Mouse (Mus musculus) hindbrain, postnatal 0 days (tissue): Measurements from ENCODE around the gene Xrra1. TPM values are rescaled to one million over a fixed set of nuclear protein-coding genes. Genes with fewer than 3 reads are reported as not detected.
A peak's percentile ranks its signal among the peaks of the same experiment; 100 is the strongest.
"Not testable (repeated sequence)": the region's sequence is repeated elsewhere in the genome, so short reads cannot be mapped to it uniquely, and the experiment has no call there.

Experiments used
- ATAC-seq: fragments of 200-750 bp; cut with Nextera tagmentation; 2 replicates; pipeline ENCODE4 v1.8.0; 2017; ENCODE audit warnings: mild to moderate bottlenecking, moderate TSS enrichment, moderate library complexity
- DNase-seq: peaks from one replicate; pipeline ENCODE4 v3.0.0-alpha.2; 2015; ENCODE audit warnings: low spot score
- H3K27ac ChIP-seq: fragments of 300-500 bp; sonication (generic); 2 replicates; pipeline ENCODE4 v1.5.1; 2014; ENCODE audit warnings: mild to moderate bottlenecking
- H3K27me3 ChIP-seq: fragments of 300-500 bp; sonication (generic); 2 replicates; pipeline ENCODE4 v1.6.1; 2014; ENCODE audit warnings: low read length, mixed read lengths; ENCODE audit not compliant: insufficient read depth
- H3K36me3 ChIP-seq: fragments of 300-500 bp; sonication (generic); 2 replicates; pipeline ENCODE4 v1.6.1; 2014; ENCODE audit warnings: low read length, mixed read lengths; ENCODE audit not compliant: insufficient read depth
- H3K4me1 ChIP-seq: fragments of 300-500 bp; sonication (generic); 2 replicates; pipeline ENCODE4 v1.6.1; 2014; ENCODE audit warnings: antibody characterized with exemption, low read length, mixed read lengths; ENCODE audit not compliant: insufficient read depth
- H3K4me2 ChIP-seq: fragments of 300-500 bp; sonication (generic); 2 replicates; pipeline ENCODE4 v1.6.1; 2014; ENCODE audit warnings: low read depth, mild to moderate bottlenecking, low read length, moderate library complexity, mixed read lengths
- H3K4me3 ChIP-seq: fragments of 300-500 bp; sonication (generic); 2 replicates; pipeline ENCODE4 v1.5.1; 2014; ENCODE audit warnings: low read length
- H3K9ac ChIP-seq: fragments of 300-500 bp; sonication (generic); replicated peaks from 2 replicates; pipeline ENCODE4 v1.6.1; 2014; ENCODE audit warnings: mild to moderate bottlenecking, low read length, moderate library complexity, mixed read lengths
- H3K9me3 ChIP-seq: fragments of 300-500 bp; sonication (generic); 2 replicates; pipeline ENCODE4 v1.6.1; 2016; ENCODE audit warnings: low read length, mixed read lengths
- CTCF ChIP-seq: IDR thresholded peaks from 2 replicates; pipeline ENCODE4 v1.5.1; 2016; ENCODE audit warnings: antibody characterized with exemption, control low read depth, low read depth
- WGBS: fragments of 180-500 bp; shearing (Covaris S2); extraction: QIAGEN DNeasy Blood & Tissue Kit; methylation state at CpG from one replicate; pipeline ENCODE4 v1.1.7; 2014; 5-methylcytosine and 5-hydroxymethylcytosine counted together
- polyA plus RNA-seq: library from polyadenylated mRNA; unstranded; fragments of >200 nt; fragmentation: Nextera tagmentation; extraction: Ambion mirVana; gene quantifications from 2 replicates; pipeline ENCODE4 v1.2.1, GENCODE M21; 2015
- total RNA-seq: library from RNA; depleted of rRNA; stranded (reverse); fragments of >200 nt; gene quantifications from 2 replicates; pipeline ENCODE4 v1.2.3, GENCODE M21; 2014

Xrra1 gene
- total and polyA plus RNA-seq, 2 experiments from 2014 or later = 1.3 to 2.6 TPM

GRCm38 (mm10) chr7:99945939-99946338 is 87.0 kb downstream of the Xrra1 start:
- Histone ChIP-seq H3K9ac (no peak overlapping the region), H3K27me3 (no peaks in the 10 kb centered on the region), H3K4me3 (no peak overlapping the region), H3K36me3 (peaks cover 30% of the 10 kb centered on the region), H3K27ac (no peak overlapping the region), H3K9me3 (no peaks in the 10 kb centered on the region), H3K4me1 (no peaks in the 10 kb centered on the region), H3K4me2 (no peak overlapping the region)
- DNase-seq = no peak
- no peak for ATAC-seq
- no peak for TF ChIP-seq CTCF
- WGBS = 98% methylated on average over 3 of the region's 3 CpGs

DNA sequence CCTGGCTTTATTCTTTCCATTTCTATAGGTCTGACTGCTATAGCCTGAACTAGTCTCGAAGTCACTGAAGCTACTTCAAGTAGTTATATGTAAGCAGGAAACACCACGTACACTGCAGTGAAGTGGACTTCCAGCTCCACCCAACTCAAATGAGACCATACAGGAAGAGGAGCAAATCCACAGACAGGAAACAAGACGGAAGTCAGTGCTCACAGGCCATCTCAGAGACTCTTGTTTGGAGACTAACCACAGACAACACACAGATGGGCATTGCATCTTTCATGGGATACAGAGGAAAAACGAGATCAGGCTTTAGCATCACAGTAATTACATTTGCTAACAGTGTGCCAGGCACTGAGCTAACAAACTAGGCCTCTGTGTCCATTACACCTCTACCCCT is 87.4 kb downstream of the Xrra1 start:
- no peak for DNase-seq
- Histone ChIP-seq H3K4me3 (no peak overlapping the region), H3K9ac (no peak overlapping the region), H3K4me1 (no peaks in the 10 kb centered on the region), H3K9me3 (no peaks in the 10 kb centered on the region), H3K36me3 (peaks cover 30% of the 10 kb centered on the region), H3K4me2 (no peak overlapping the region), H3K27ac (no peak overlapping the region), H3K27me3 (no peaks in the 10 kb centered on the region)
- WGBS = 92% methylated on average over 4 of the region's 4 CpGs
- ATAC-seq = no peak
- TF ChIP-seq CTCF = no peak

GRCm38 (mm10) chr7:99947329-99947728 is 88.4 kb downstream of the Xrra1 start:
- no peaks in the 10 kb centered on the region for H3K4me1 ChIP-seq
- no peak overlapping the region for H3K27ac ChIP-seq
- peaks cover 25% of the 10 kb centered on the region for H3K36me3 ChIP-seq
- no peak for ATAC-seq
- TF ChIP-seq CTCF = no peak
- no peak for DNase-seq
- H3K27me3 ChIP-seq = no peaks in the 10 kb centered on the region
- no peaks in the 10 kb centered on the region for H3K9me3 ChIP-seq
- no peak overlapping the region for H3K4me2 ChIP-seq
- H3K9ac ChIP-seq = no peak overlapping the region
- WGBS = 90% methylated on average over 9 of the region's 9 CpGs
- no peak overlapping the region for H3K4me3 ChIP-seq

DNA sequence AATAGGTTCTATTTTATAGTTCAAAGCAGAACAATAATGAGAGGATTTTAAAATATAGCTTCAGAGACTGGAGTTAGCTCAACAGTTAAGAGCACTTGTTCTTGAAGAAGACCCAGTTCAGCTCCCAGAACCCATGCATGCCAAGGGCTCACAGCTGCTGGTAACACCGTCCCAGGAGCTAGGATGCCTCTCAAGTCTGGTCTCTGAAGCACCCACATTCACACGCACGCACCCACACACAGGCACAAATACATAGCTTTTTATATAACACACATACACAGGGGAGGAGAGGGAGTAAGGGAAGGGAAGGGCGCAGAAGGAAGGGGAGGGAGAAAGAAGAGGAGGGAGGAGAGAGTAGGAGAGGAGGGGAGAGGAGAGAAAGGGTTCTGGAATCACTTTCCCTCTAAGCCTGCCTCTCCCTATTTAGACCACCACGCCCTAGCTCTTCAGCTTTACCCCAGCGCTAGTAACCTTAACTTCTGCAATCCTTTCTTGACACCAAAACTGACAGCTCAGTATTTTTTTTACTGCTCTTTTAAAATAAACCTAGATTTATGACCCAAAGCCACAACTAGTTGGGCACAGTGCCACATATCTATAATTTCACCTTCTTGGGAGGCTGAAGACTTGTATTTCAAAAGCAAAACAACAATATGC is 94.7 kb downstream of the Xrra1 start:
- H3K9ac ChIP-seq = no peak overlapping the region
- no peaks in the 10 kb centered on the region for H3K9me3 ChIP-seq
- no peak overlapping the region for H3K4me3 ChIP-seq
- no peaks in the 10 kb centered on the region; the same call in 1 of the 2 replicates for H3K4me1 ChIP-seq
- no peaks in the 10 kb centered on the region for H3K27me3 ChIP-seq
- no peak overlapping the region for H3K27ac ChIP-seq
- H3K36me3 ChIP-seq = no peaks in the 10 kb centered on the region
- ATAC-seq (no peak), DNase-seq (no peak)
- 85% methylated on average over 6 of the region's 6 CpGs for WGBS
- TF ChIP-seq CTCF = no peak
- no peak overlapping the region for H3K4me2 ChIP-seq

GRCm38 (mm10) chr7:99954212-99954611 is 95.3 kb downstream of the Xrra1 start:
- Histone ChIP-seq H3K9me3 (no peaks in the 10 kb centered on the region), H3K27ac (no peak overlapping the region), H3K9ac (no peak overlapping the region), H3K4me1 (no peaks in the 10 kb centered on the region; the same call in 1 of the 2 replicates), H3K4me3 (no peak overlapping the region), H3K27me3 (no peaks in the 10 kb centered on the region), H3K36me3 (no peaks in the 10 kb centered on the region), H3K4me2 (no peak overlapping the region)
- no peak for ATAC-seq
- WGBS = 92% methylated on average over 8 of the region's 8 CpGs
- DNase-seq = no peak
- no peak for TF ChIP-seq CTCF

- no peak for DNase-seq
Observed at GRCm38 (mm10) chr7:99956095-99956494, 97.2 kb downstream of the Xrra1 start.

GRCm38 (mm10) chr7:99957226-99957965 is 98.5 kb downstream of the Xrra1 start:
- H3K27ac ChIP-seq = 0 out of 2 replicates have a peak overlapping the region, but pooled peaks have one; percentile 12
- ATAC-seq = no peak
- H3K36me3 ChIP-seq = no peaks in the 10 kb centered on the region
- H3K4me2 ChIP-seq = no peak overlapping the region
- H3K4me3 ChIP-seq = no peak overlapping the region
- H3K9ac ChIP-seq = no peak overlapping the region
- no peak for TF ChIP-seq CTCF
- no peak for DNase-seq
- H3K9me3 ChIP-seq = no peaks in the 10 kb centered on the region
- WGBS = 67% methylated on average over 12 of the region's 12 CpGs
- no peaks in the 10 kb centered on the region for H3K27me3 ChIP-seq
- no peaks in the 10 kb centered on the region; the same call in 1 of the 2 replicates for H3K4me1 ChIP-seq

More at GRCm38 (mm10) chr7:99956095-99956494, 97.2 kb downstream of the Xrra1 start:
- ATAC-seq = no peak
- 95% methylated on average over 7 of the region's 7 CpGs for WGBS
- Histone ChIP-seq H3K4me2 (no peak overlapping the region), H3K9me3 (no peaks in the 10 kb centered on the region), H3K27me3 (no peaks in the 10 kb centered on the region), H3K27ac (no peak overlapping the region), H3K4me1 (no peaks in the 10 kb centered on the region; the same call in 1 of the 2 replicates), H3K9ac (no peak overlapping the region), H3K36me3 (no peaks in the 10 kb centered on the region), H3K4me3 (no peak overlapping the region)
- TF ChIP-seq CTCF = no peak

DNA sequence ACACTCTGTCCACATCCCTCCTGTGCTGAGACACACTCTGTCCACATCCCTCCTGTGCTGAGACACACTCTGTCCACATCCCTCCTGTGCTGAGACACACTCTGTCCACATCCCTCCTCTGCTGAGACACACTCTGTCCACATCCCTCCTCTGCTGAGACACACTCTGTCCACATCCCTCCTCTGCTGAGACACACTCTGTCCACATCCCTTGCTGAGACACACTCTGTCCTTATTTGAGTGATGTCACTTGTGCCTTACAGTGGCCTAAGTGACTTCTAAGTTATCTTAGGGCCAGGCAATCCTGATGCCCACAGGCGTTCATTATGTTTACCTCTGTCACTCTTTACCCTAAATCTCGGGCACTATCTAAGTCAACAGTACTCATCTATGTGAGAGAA is 101.7 kb downstream of the Xrra1 start:
- H3K27me3 ChIP-seq, DNase-seq, H3K9ac ChIP-seq, H3K27ac ChIP-seq, H3K4me2 ChIP-seq, H3K9me3 ChIP-seq, ATAC-seq, H3K4me3 ChIP-seq, H3K36me3 ChIP-seq: not testable (repeated sequence)
- 86% methylated on average over 2 of the region's 2 CpGs for WGBS
- H3K4me1 ChIP-seq = peaks cover 14% of the 10 kb centered on the region
